Mouse (Mus musculus) neural tube, embryonic 14.5 days (tissue): ENCODE results near the gene Pitpnc1. TPM values are rescaled to one million over a fixed set of nuclear protein-coding genes. Genes with fewer than 3 reads are reported as not detected.

Source experiments
- ATAC-seq: fragments of 200-750 bp; cut with Nextera tagmentation; 2 replicates; pipeline ENCODE4 v1.8.0; 2017; ENCODE audit warnings: low read depth, mild to moderate bottlenecking, moderate TSS enrichment, moderate library complexity
- H3K27ac ChIP-seq: fragments of 300-500 bp; sonication (generic); 2 replicates; pipeline ENCODE4 v1.5.1; 2014; ENCODE audit warnings: low read depth, mild to moderate bottlenecking, control low read depth, low read length, moderate library complexity, mixed read lengths
- H3K27me3 ChIP-seq: fragments of 300-500 bp; sonication (generic); 2 replicates; pipeline ENCODE4 v1.6.1; 2014; ENCODE audit warnings: low read length; ENCODE audit not compliant: control insufficient read depth, insufficient read depth
- H3K36me3 ChIP-seq: fragments of 300-500 bp; sonication (generic); 2 replicates; pipeline ENCODE4 v1.6.1; 2014; ENCODE audit warnings: low read length, mixed read lengths; ENCODE audit not compliant: control insufficient read depth, insufficient read depth
- H3K4me1 ChIP-seq: fragments of 300-500 bp; sonication (generic); 2 replicates; pipeline ENCODE4 v1.6.1; 2014; ENCODE audit warnings: low read length; ENCODE audit not compliant: control insufficient read depth, insufficient read depth
- H3K4me2 ChIP-seq: fragments of 300-500 bp; sonication (generic); 2 replicates; pipeline ENCODE4 v1.6.1; 2014; ENCODE audit warnings: mild to moderate bottlenecking, low read depth, low read length, control low read depth
- H3K4me3 ChIP-seq: fragments of 300-500 bp; sonication (generic); 2 replicates; pipeline ENCODE4 v1.5.1; 2014; ENCODE audit warnings: low read depth, low read length, control low read depth, mixed read lengths
- H3K9ac ChIP-seq: fragments of 300-500 bp; sonication (generic); replicated peaks from 2 replicates; pipeline ENCODE4 v1.6.1; 2014; ENCODE audit warnings: low read depth, mild to moderate bottlenecking, control low read depth, low read length, mixed read lengths
- H3K9me3 ChIP-seq: fragments of 300-500 bp; sonication (generic); 2 replicates; pipeline ENCODE4 v1.6.1; 2016; ENCODE audit warnings: low read length; ENCODE audit not compliant: control insufficient read depth
- WGBS: fragments of 180-500 bp; shearing (Covaris S2); extraction: QIAGEN DNeasy Blood & Tissue Kit; methylation state at CpG from one replicate; pipeline ENCODE4 v1.1.7; 2014; 5-methylcytosine and 5-hydroxymethylcytosine counted together
- polyA plus RNA-seq: library from polyadenylated mRNA; unstranded; fragments of >200 nt; fragmentation: Nextera tagmentation; extraction: Ambion mirVana; gene quantifications from 2 replicates; pipeline ENCODE4 v1.2.1, GENCODE M21; 2014

Gene Pitpnc1
- polyA plus RNA-seq, 1 experiment from 2014 or later = 45.2 TPM

GRCm38 (mm10) chr11:107272351-107272975 lies 198.0 kb downstream of the Pitpnc1 start:
- H3K27me3 ChIP-seq = no peaks in the 10 kb centered on the region
- no peaks in the 10 kb centered on the region for H3K36me3 ChIP-seq
- no peak overlapping the region for H3K4me2 ChIP-seq
- H3K9ac ChIP-seq = no peak overlapping the region
- H3K4me3 ChIP-seq = no peak overlapping the region
- peak overlapping the region; percentile 63 for H3K27ac ChIP-seq
- WGBS = 69% methylated on average over 11 of the region's 11 CpGs
- H3K4me1 ChIP-seq = 0 out of 2 replicates have a peak, but pooled peaks cover 3% of the 10 kb centered on the region
- no peaks in the 10 kb centered on the region for H3K9me3 ChIP-seq
- peak; percentile 58; the same call in 1 of the 2 replicates for ATAC-seq

GRCm38 (mm10) chr11:107270564-107270963 lies 199.9 kb downstream of the Pitpnc1 start:
- H3K9ac ChIP-seq = no peak overlapping the region
- H3K36me3 ChIP-seq = no peaks in the 10 kb centered on the region
- no peaks in the 10 kb centered on the region for H3K27me3 ChIP-seq
- no peak overlapping the region for H3K4me3 ChIP-seq
- H3K27ac ChIP-seq = no peak overlapping the region
- WGBS = 92% methylated on average over 9 of the region's 9 CpGs
- no peak for ATAC-seq
- H3K9me3 ChIP-seq = no peaks in the 10 kb centered on the region
- H3K4me2 ChIP-seq = no peak overlapping the region
- 0 out of 2 replicates have a peak, but pooled peaks cover 3% of the 10 kb centered on the region for H3K4me1 ChIP-seq

- H3K27me3 ChIP-seq = no peaks in the 10 kb centered on the region
- H3K27ac ChIP-seq = no peak overlapping the region
- H3K9me3 ChIP-seq = no peaks in the 10 kb centered on the region
- H3K4me2 ChIP-seq = no peak overlapping the region
- H3K4me1 ChIP-seq = 0 out of 2 replicates have a peak, but pooled peaks cover under 1% of the 10 kb centered on the region
- H3K9ac ChIP-seq = no peak overlapping the region
- H3K36me3 ChIP-seq = no peaks in the 10 kb centered on the region
- H3K4me3 ChIP-seq = no peak overlapping the region
- 95% methylated on average over 3 of the region's 3 CpGs for WGBS
- no peak for ATAC-seq
These were observed 203.0 kb downstream of the Pitpnc1 start for GRCm38 (mm10) chr11:107267522-107267921.

GRCm38 (mm10) chr11:107265861-107266260 lies 204.6 kb downstream of the Pitpnc1 start:
- Histone ChIP-seq H3K9ac (no peak overlapping the region), H3K27ac (no peak overlapping the region), H3K4me1 (no peaks in the 10 kb centered on the region), H3K36me3 (no peaks in the 10 kb centered on the region), H3K9me3 (no peaks in the 10 kb centered on the region), H3K4me3 (no peak overlapping the region), H3K4me2 (no peak overlapping the region), H3K27me3 (no peaks in the 10 kb centered on the region)
- 92% methylated on average over 4 of the region's 4 CpGs for WGBS
- ATAC-seq = no peak

- WGBS = 70% methylated on average over 20 of the region's 20 CpGs
- Histone ChIP-seq H3K36me3 (no peaks in the 10 kb centered on the region), H3K4me2 (no peak overlapping the region), H3K9ac (no peak overlapping the region), H3K4me1 (no peaks in the 10 kb centered on the region), H3K27ac (no peak overlapping the region), H3K9me3 (no peaks in the 10 kb centered on the region), H3K27me3 (no peaks in the 10 kb centered on the region), H3K4me3 (no peak overlapping the region)
- no peak for ATAC-seq
These were observed 205.4 kb downstream of the Pitpnc1 start for GRCm38 (mm10) chr11:107264889-107265615.

- WGBS = 84% methylated on average over 9 of the region's 9 CpGs
- Histone ChIP-seq H3K9ac (no peak overlapping the region), H3K27me3 (no peaks in the 10 kb centered on the region), H3K27ac (no peak overlapping the region), H3K9me3 (no peaks in the 10 kb centered on the region), H3K4me2 (no peak overlapping the region), H3K4me1 (no peaks in the 10 kb centered on the region), H3K4me3 (no peak overlapping the region), H3K36me3 (no peaks in the 10 kb centered on the region)
- no peak for ATAC-seq
These were observed 206.7 kb downstream of the Pitpnc1 start for GRCm38 (mm10) chr11:107263838-107264237.

- H3K9ac ChIP-seq = no peak overlapping the region
- 72% methylated on average over 7 of the region's 7 CpGs for WGBS
- H3K4me1 ChIP-seq = no peaks in the 10 kb centered on the region
- H3K4me2 ChIP-seq = no peak overlapping the region
- H3K27ac ChIP-seq = no peak overlapping the region
- H3K4me3 ChIP-seq = no peak overlapping the region
- ATAC-seq = no peak
- H3K9me3 ChIP-seq = no peaks in the 10 kb centered on the region
- no peaks in the 10 kb centered on the region for H3K27me3 ChIP-seq
- H3K36me3 ChIP-seq = no peaks in the 10 kb centered on the region
These were observed 211.1 kb downstream of the Pitpnc1 start for GRCm38 (mm10) chr11:107259428-107259827.

GRCm38 (mm10) chr11:107255185-107255584 lies 215.3 kb downstream of the Pitpnc1 start:
- no peak overlapping the region for H3K4me3 ChIP-seq
- 77% methylated on average over 11 of the region's 11 CpGs for WGBS
- ATAC-seq = no peak

GRCm38 (mm10) chr11:107254181-107254580 lies 216.3 kb downstream of the Pitpnc1 start:
- no peak for ATAC-seq
- no peak overlapping the region for H3K4me2 ChIP-seq
- no peaks in the 10 kb centered on the region for H3K9me3 ChIP-seq
- no peak overlapping the region for H3K4me3 ChIP-seq
- 94% methylated on average over 7 of the region's 7 CpGs for WGBS
- no peaks in the 10 kb centered on the region for H3K27me3 ChIP-seq
- H3K27ac ChIP-seq = no peak overlapping the region
- no peaks in the 10 kb centered on the region for H3K4me1 ChIP-seq
- no peak overlapping the region for H3K9ac ChIP-seq
- H3K36me3 ChIP-seq = no peaks in the 10 kb centered on the region

More at GRCm38 (mm10) chr11:107255185-107255584, 215.3 kb downstream of the Pitpnc1 start:
- H3K27me3 ChIP-seq = no peaks in the 10 kb centered on the region
- no peak overlapping the region for H3K27ac ChIP-seq
- no peaks in the 10 kb centered on the region for H3K4me1 ChIP-seq
- no peaks in the 10 kb centered on the region for H3K9me3 ChIP-seq
- no peak overlapping the region for H3K9ac ChIP-seq
- H3K36me3 ChIP-seq = no peaks in the 10 kb centered on the region
- no peak overlapping the region for H3K4me2 ChIP-seq
